Mouse (Mus musculus): ENCODE data around the gene Hpse2. TPM values are rescaled to one million over a fixed set of nuclear protein-coding genes. Genes with fewer than 3 reads are reported as not detected.

Gene Hpse2
- polyA plus RNA-seq, 2 experiments, result 0.01 TPM; not detected in 1

- DNase-seq (ENCODE audit: low read depth in 3 of 3, low spot score in 3 of 3), result no peak
- Histone ChIP-seq H3K27me3 (ENCODE audit: control insufficient read depth, insufficient read depth, low read length) (no peaks in the 10 kb centered on the region), H3K36me3 (replicated peaks; ENCODE audit: control insufficient read depth, insufficient read depth, low read depth) (no peaks in the 10 kb centered on the region), H3K4me2 (ENCODE audit: low read depth) (no peak overlapping the region), H3K4me3 (ENCODE audit: insufficient read depth in 1 of 2, low read depth in 2 of 2, low read length in 2 of 2) (no peak overlapping the region), H3K27ac (no peak overlapping the region), H3K9me3 (ENCODE audit: control insufficient read depth, low read length) (no peaks in the 10 kb centered on the region), H3K9ac (replicated peaks) (no peak overlapping the region), H3K4me1 (replicated peaks; ENCODE audit: control insufficient read depth in 2 of 2, insufficient read depth in 2 of 2, low read length in 1 of 2) (no peaks in the 10 kb centered on the region)
- TF ChIP-seq EP300 (IDR thresholded peaks at IDR 0.05; ENCODE audit: low read depth) (no peak), CTCF (IDR thresholded peaks at IDR 0.05; ENCODE audit: low read depth) (no peak)
- WGBS (ENCODE audit: insufficient replicate concordance), result 66% methylated on average over 1 of the region's 1 CpGs
- no peak for ATAC-seq (ENCODE audit: insufficient read depth)
Observed at GRCm38 (mm10) chr19:42937544-42937943, 450.6 kb downstream of the Hpse2 start.

GRCm38 (mm10) chr19:42936661-42937193 is 451.4 kb downstream of the Hpse2 start:
- Histone ChIP-seq H3K4me2 (ENCODE audit: low read depth) (no peak overlapping the region), H3K27ac (no peak overlapping the region), H3K4me1 (replicated peaks; ENCODE audit: control insufficient read depth in 2 of 2, insufficient read depth in 2 of 2, low read length in 1 of 2) (no peaks in the 10 kb centered on the region), H3K9ac (replicated peaks) (no peak overlapping the region), H3K36me3 (replicated peaks; ENCODE audit: control insufficient read depth, insufficient read depth, low read depth) (no peaks in the 10 kb centered on the region), H3K4me3 (ENCODE audit: insufficient read depth in 1 of 2, low read depth in 2 of 2, low read length in 2 of 2) (no peak overlapping the region), H3K9me3 (ENCODE audit: control insufficient read depth, low read length) (no peaks in the 10 kb centered on the region), H3K27me3 (ENCODE audit: control insufficient read depth, insufficient read depth, low read length) (no peaks in the 10 kb centered on the region)
- ATAC-seq (ENCODE audit: insufficient read depth) (no peak), DNase-seq (ENCODE audit: low read depth in 3 of 3, low spot score in 3 of 3) (no peak)
- TF ChIP-seq CTCF (IDR thresholded peaks at IDR 0.05; ENCODE audit: low read depth), result no peak
- no peak for TF ChIP-seq EP300 (IDR thresholded peaks at IDR 0.05; ENCODE audit: low read depth)
- 40% methylated on average over 9 of the region's 9 CpGs for WGBS (ENCODE audit: insufficient replicate concordance)

- Histone ChIP-seq H3K4me3 (ENCODE audit: insufficient read depth in 1 of 2, low read depth in 2 of 2, low read length in 2 of 2) (no peak overlapping the region), H3K4me2 (ENCODE audit: low read depth) (no peak overlapping the region), H3K27ac (no peak overlapping the region), H3K9me3 (ENCODE audit: control insufficient read depth, low read length) (no peaks in the 10 kb centered on the region), H3K27me3 (ENCODE audit: control insufficient read depth, insufficient read depth, low read length) (no peaks in the 10 kb centered on the region), H3K9ac (replicated peaks) (no peak overlapping the region), H3K36me3 (replicated peaks; ENCODE audit: control insufficient read depth, insufficient read depth, low read depth) (no peaks in the 10 kb centered on the region), H3K4me1 (replicated peaks; ENCODE audit: control insufficient read depth in 2 of 2, insufficient read depth in 2 of 2, low read length in 1 of 2) (no peaks in the 10 kb centered on the region)
- DNase-seq (ENCODE audit: low read depth in 3 of 3, low spot score in 3 of 3), result no peak
- TF ChIP-seq EP300 (IDR thresholded peaks at IDR 0.05; ENCODE audit: low read depth) (no peak), CTCF (IDR thresholded peaks at IDR 0.05; ENCODE audit: low read depth) (no peak)
- 45% methylated on average over 3 of the region's 3 CpGs for WGBS (ENCODE audit: insufficient replicate concordance)
- ATAC-seq (ENCODE audit: insufficient read depth), result no peak
Observed at GRCm38 (mm10) chr19:42929702-42930101, 458.5 kb downstream of the Hpse2 start.

GRCm38 (mm10) chr19:42928271-42928670 is 459.9 kb downstream of the Hpse2 start:
- Histone ChIP-seq H3K4me2 (ENCODE audit: low read depth) (no peak overlapping the region), H3K4me3 (ENCODE audit: insufficient read depth in 1 of 2, low read depth in 2 of 2, low read length in 2 of 2) (no peak overlapping the region), H3K27me3 (ENCODE audit: control insufficient read depth, insufficient read depth, low read length) (no peaks in the 10 kb centered on the region), H3K9ac (replicated peaks) (no peak overlapping the region), H3K9me3 (ENCODE audit: control insufficient read depth, low read length) (no peaks in the 10 kb centered on the region), H3K36me3 (replicated peaks; ENCODE audit: control insufficient read depth, insufficient read depth, low read depth) (no peaks in the 10 kb centered on the region), H3K27ac (no peak overlapping the region), H3K4me1 (replicated peaks; ENCODE audit: control insufficient read depth in 2 of 2, insufficient read depth in 2 of 2, low read length in 1 of 2) (no peaks in the 10 kb centered on the region)
- ATAC-seq (ENCODE audit: insufficient read depth) (no peak), DNase-seq (ENCODE audit: low read depth in 3 of 3, low spot score in 3 of 3) (no peak)
- TF ChIP-seq CTCF (IDR thresholded peaks at IDR 0.05; ENCODE audit: low read depth), result no peak
- TF ChIP-seq EP300 (IDR thresholded peaks at IDR 0.05; ENCODE audit: low read depth), result no peak
- WGBS (ENCODE audit: insufficient replicate concordance), result 38% methylated on average over 2 of the region's 2 CpGs

- Histone ChIP-seq H3K4me1 (replicated peaks; ENCODE audit: control insufficient read depth in 2 of 2, insufficient read depth in 2 of 2, low read length in 1 of 2) (no peaks in the 10 kb centered on the region), H3K27ac (no peak overlapping the region), H3K9ac (replicated peaks) (no peak overlapping the region), H3K9me3 (ENCODE audit: control insufficient read depth, low read length) (no peaks in the 10 kb centered on the region), H3K27me3 (ENCODE audit: control insufficient read depth, insufficient read depth, low read length) (no peaks in the 10 kb centered on the region), H3K36me3 (replicated peaks; ENCODE audit: control insufficient read depth, insufficient read depth, low read depth) (no peaks in the 10 kb centered on the region), H3K4me2 (ENCODE audit: low read depth) (no peak overlapping the region), H3K4me3 (ENCODE audit: insufficient read depth in 1 of 2, low read depth in 2 of 2, low read length in 2 of 2) (no peak overlapping the region)
- no peak for TF ChIP-seq EP300 (IDR thresholded peaks at IDR 0.05; ENCODE audit: low read depth)
- no peak for TF ChIP-seq CTCF (IDR thresholded peaks at IDR 0.05; ENCODE audit: low read depth)
- no peak for ATAC-seq (ENCODE audit: insufficient read depth)
- DNase-seq (ENCODE audit: low read depth in 3 of 3, low spot score in 3 of 3), result no peak
- 41% methylated on average over 3 of the region's 3 CpGs for whole genome bisulfite sequencing (ENCODE audit: insufficient replicate concordance)
Observed at GRCm38 (mm10) chr19:42922610-42923009, 465.5 kb downstream of the Hpse2 start.

Data from liver, embryonic 14.5 days (tissue).